Mouse (Mus musculus): ENCODE results near the gene Otogl. TPM values are rescaled to one million over a fixed set of nuclear protein-coding genes. Genes with fewer than 3 reads are reported as not detected.

The Otogl gene
- polyA plus RNA-seq (2016; fragmentation: Nextera tagmentation; extraction: Ambion mirVana) = 0.01 and 0.02 TPM in 2 replicates

DNA sequence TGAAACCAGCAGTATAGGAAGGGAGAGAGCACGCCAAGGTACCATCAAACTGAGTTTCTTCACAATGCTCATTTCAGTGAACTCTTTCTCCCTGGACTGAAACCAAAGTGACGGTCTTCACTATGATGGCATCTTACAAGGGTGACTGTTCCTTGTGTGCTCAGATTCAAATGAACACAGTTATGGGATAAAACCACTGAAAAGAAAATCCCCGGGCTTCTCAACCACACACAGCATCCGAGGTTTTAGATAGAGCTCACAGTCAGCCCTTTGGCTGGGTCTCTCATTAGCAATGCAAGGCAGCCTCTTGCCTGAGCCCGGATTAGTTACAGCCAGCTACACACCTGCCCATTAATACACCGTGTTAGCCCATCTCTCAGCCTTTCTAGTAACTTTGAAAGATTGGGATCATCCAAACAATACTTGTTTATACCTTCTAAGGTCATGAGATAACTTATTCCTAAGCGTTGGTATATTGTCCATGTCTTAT lies at the start of gene Otogl:
TSS of gene Otogl (minus strand) at position 51 of the 490 bp plus-strand sequence.
- Histone ChIP-seq H3K4me3 (no peak within 1 kb of the TSS), H3K9me3 (replicated peaks) (no peaks in the 10 kb centered on the region), H3K27ac (no peak within 1 kb of the TSS), H3K9ac (no peak within 1 kb of the TSS), H3K4me1 (no peaks in the 10 kb centered on the region), H3K4me2 (no peak within 1 kb of the TSS), H3K36me3 (no peaks in the 10 kb centered on the region), H3K27me3 (replicated peaks) (no peaks in the 10 kb centered on the region)
- no peak for ATAC-seq
- 48% methylated on average over 7 of the region's 7 CpGs for WGBS (ENCODE audit: insufficient replicate concordance)

DNA sequence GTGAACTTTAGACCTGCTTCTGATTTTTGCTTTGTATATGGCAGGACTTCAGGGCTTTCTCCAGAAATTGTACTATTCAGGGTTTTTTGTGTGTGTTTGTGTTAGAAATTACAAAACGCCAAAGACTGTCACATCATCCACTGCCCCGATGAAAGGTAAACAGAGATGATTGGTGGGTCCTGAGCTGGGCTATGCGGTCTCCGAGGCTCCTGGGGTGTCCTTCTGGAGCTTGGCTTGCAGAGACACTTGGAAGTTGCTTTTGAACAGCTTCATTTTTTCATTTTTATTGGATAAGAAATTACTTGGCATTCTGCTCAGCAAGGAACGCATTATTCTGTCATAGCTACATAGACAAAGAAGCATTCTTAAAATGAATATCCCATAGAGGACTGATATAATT lies 44.7 kb upstream of the Otogl start:
- no peak overlapping the region for H3K4me3 ChIP-seq
- H3K27ac ChIP-seq = no peak overlapping the region
- no peak overlapping the region for H3K9ac ChIP-seq
- H3K4me2 ChIP-seq = no peak overlapping the region
- no peaks in the 10 kb centered on the region for H3K27me3 ChIP-seq (replicated peaks)
- ATAC-seq = no peak
- 77% methylated on average over 5 of the region's 5 CpGs for WGBS (ENCODE audit: insufficient replicate concordance)
- no peaks in the 10 kb centered on the region for H3K4me1 ChIP-seq
- H3K9me3 ChIP-seq (replicated peaks) = no peaks in the 10 kb centered on the region
- no peaks in the 10 kb centered on the region for H3K36me3 ChIP-seq

DNA sequence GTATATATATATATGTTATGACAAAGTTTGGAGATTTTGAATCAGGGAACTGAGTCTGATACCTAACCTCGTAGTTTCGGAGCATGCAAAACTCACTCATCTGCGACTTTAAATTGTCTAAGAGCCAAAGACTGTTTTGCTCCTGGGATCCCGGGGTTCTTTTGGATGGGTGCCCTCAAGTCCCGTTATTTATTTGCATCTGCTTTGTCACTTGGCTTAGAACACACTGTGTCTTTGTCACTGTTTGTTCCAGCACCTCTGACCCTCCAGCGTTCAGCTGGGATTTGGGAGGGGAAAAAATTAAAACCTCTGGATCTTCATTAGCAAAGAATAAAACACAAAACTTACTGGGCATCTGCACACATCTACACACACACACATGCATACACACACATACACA lies 42.5 kb upstream of the Otogl start:
- 79% methylated on average over 6 of the region's 6 CpGs for WGBS (ENCODE audit: insufficient replicate concordance)
- no peak overlapping the region for H3K4me3 ChIP-seq
- no peaks in the 10 kb centered on the region for H3K4me1 ChIP-seq

DNA sequence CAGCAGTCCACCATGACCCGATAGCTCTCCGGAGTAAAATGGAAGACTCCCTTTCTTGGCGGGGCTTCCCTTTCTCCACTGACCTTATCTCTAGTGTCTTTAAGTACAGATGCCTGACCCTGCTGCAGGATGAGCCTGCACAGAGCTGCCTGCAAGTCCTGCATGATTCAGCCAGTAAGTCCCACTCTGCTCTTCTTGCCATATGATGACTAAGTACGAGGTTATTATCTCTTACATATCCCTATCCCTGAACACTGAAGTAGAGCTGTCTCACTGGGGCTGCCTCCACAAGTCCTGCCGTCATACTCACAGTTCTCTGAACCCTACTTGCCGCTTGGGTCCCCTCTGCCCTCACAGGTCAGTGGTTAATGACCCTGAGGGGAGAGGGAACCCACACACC lies 39.7 kb upstream of the Otogl start:
- no peak overlapping the region for H3K27ac ChIP-seq
- no peaks in the 10 kb centered on the region for H3K4me1 ChIP-seq
- 63% methylated on average over 6 of the region's 6 CpGs for WGBS (ENCODE audit: insufficient replicate concordance)
- no peak overlapping the region for H3K9ac ChIP-seq
- H3K27me3 ChIP-seq (replicated peaks) = no peaks in the 10 kb centered on the region
- no peak for ATAC-seq
- no peak overlapping the region for H3K4me3 ChIP-seq
- H3K36me3 ChIP-seq = no peaks in the 10 kb centered on the region
- H3K4me2 ChIP-seq = no peak overlapping the region
- H3K9me3 ChIP-seq (replicated peaks) = no peaks in the 10 kb centered on the region

More for the DNA sequence above, 42.5 kb upstream of the Otogl start:
- no peaks in the 10 kb centered on the region for H3K27me3 ChIP-seq (replicated peaks)
- H3K27ac ChIP-seq = no peak overlapping the region
- ATAC-seq = no peak
- H3K9me3 ChIP-seq (replicated peaks) = no peaks in the 10 kb centered on the region
- H3K4me2 ChIP-seq = no peak overlapping the region
- H3K36me3 ChIP-seq = no peaks in the 10 kb centered on the region
- H3K9ac ChIP-seq = no peak overlapping the region

DNA sequence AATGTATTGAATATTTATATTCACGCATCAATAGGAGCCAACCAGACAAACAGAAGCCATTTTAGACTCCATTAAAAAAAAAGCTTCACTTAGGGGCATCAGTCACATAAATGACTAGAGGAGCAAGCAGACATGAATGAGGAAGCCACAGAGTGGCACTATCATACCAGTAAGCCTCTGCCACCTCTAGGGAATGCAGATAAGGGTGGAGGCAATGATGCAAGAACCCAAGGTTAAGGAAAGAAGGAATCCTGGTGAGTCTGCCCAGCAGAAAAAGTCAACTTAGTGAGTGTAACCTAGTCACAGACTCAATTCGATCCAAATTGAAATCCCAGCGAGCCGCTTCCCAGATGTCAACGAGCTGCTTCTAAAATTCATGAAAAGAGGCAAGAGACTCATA lies 38.0 kb upstream of the Otogl start:
- Histone ChIP-seq H3K36me3 (no peaks in the 10 kb centered on the region), H3K9ac (no peak overlapping the region), H3K4me1 (no peaks in the 10 kb centered on the region), H3K4me2 (no peak overlapping the region), H3K27ac (no peak overlapping the region), H3K4me3 (no peak overlapping the region), H3K27me3 (replicated peaks) (no peaks in the 10 kb centered on the region), H3K9me3 (replicated peaks) (no peaks in the 10 kb centered on the region)
- WGBS (ENCODE audit: insufficient replicate concordance) = 78% methylated on average over 5 of the region's 5 CpGs
- no peak for ATAC-seq

DNA sequence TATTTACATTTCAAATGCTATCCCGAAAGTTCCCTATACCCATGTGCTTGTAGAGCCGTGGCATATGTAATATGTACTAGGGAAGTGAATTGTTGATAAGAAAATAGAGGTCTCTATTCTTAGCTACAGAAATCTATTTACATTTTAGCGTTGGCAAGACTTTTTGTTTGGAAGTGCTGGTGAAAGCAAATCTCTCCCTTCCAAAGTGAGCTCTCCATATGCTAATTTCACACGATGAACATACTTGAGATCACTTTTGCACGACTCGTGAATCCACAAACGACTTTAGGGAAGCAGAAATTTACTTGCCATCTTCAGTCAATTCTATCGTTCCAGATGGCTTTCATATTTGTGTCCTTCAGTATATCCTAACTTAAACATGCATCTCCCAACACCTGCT lies 36.7 kb upstream of the Otogl start:
- H3K9me3 ChIP-seq (replicated peaks) = no peaks in the 10 kb centered on the region
- H3K27me3 ChIP-seq (replicated peaks) = no peaks in the 10 kb centered on the region
- WGBS (ENCODE audit: insufficient replicate concordance) = 47% methylated on average over 8 of the region's 8 CpGs
- no peak overlapping the region for H3K27ac ChIP-seq
- no peaks in the 10 kb centered on the region for H3K36me3 ChIP-seq
- H3K4me3 ChIP-seq = no peak overlapping the region
- no peak for ATAC-seq
- H3K9ac ChIP-seq = no peak overlapping the region
- H3K4me1 ChIP-seq = no peaks in the 10 kb centered on the region
- H3K4me2 ChIP-seq = no peak overlapping the region

DNA sequence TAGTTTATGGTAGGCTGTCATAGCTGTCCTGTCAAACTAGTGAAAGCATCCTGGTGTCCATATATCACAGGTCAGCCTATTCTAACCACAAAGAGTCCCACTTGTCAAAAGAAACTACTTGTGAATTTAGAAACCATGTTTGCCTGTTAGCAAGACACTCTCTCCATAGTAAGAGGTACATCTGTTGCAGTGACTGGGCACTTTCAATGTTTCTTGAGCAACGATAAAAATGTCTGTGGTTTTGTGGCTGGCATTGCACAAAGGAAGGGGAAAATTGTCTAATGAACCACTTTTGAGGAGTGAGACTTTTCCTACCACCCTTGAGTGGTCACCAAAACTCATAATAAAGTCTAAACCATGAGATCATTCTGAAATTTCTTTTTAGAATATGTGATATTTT lies 36.1 kb upstream of the Otogl start:
- no peak overlapping the region for H3K4me2 ChIP-seq
- H3K27me3 ChIP-seq (replicated peaks) = no peaks in the 10 kb centered on the region
- H3K4me1 ChIP-seq = no peaks in the 10 kb centered on the region
- no peak for ATAC-seq
- H3K9me3 ChIP-seq (replicated peaks) = no peaks in the 10 kb centered on the region
- no peak overlapping the region for H3K4me3 ChIP-seq
- no peak overlapping the region for H3K9ac ChIP-seq
- H3K36me3 ChIP-seq = no peaks in the 10 kb centered on the region
- 22% methylated on average over 1 of the region's 1 CpGs for WGBS (ENCODE audit: insufficient replicate concordance)
- no peak overlapping the region for H3K27ac ChIP-seq

DNA sequence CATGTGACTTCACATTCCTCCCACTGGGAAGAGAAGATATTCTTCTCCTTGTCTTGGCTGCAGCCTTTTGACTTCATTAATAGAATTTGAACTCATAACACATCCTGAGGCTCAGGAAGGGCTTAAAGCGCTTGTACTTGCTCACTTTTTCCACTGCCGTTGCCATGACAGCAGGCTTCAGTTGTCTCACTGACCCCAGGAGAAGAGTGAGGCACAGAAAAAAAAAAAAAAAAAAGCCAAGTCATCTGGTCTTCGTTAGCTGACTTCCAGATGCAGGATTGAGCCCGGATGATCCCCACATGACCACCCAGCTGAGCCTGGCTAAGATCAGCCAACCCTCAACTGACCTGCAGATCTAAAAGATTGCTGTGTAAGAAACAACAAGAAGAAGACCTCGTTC lies 34.4 kb upstream of the Otogl start:
- Histone ChIP-seq H3K9ac (no peak overlapping the region), H3K27me3 (replicated peaks) (no peaks in the 10 kb centered on the region), H3K4me2 (no peak overlapping the region), H3K4me1 (no peaks in the 10 kb centered on the region), H3K36me3 (no peaks in the 10 kb centered on the region), H3K4me3 (no peak overlapping the region), H3K9me3 (replicated peaks) (no peaks in the 10 kb centered on the region), H3K27ac (no peak overlapping the region)
- 35% methylated on average over 5 of the region's 5 CpGs for WGBS (ENCODE audit: insufficient replicate concordance)
- no peak for ATAC-seq

DNA sequence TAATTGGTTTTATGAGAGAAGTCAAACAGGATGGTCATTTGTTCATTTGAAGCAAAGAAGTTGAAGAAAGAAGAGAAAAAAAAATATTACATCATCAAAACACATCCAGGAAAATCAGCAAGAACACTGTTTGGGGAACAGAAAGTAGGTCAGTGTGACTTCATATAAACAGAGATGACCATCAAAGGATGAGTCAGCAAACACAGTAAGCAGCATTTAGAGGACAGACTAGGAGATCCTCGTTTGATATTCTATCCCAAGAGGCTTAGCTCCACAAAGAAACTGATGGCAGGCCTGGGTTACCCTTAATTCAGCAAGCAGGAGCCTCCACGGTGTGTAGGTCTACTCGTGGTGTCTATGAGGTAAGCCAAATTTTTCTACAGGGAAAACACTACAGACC lies 31.9 kb upstream of the Otogl start:
- ATAC-seq = no peak
- Histone ChIP-seq H3K4me3 (no peak overlapping the region), H3K9me3 (replicated peaks) (no peaks in the 10 kb centered on the region), H3K36me3 (no peaks in the 10 kb centered on the region), H3K27me3 (replicated peaks) (no peaks in the 10 kb centered on the region), H3K9ac (no peak overlapping the region), H3K4me2 (no peak overlapping the region), H3K4me1 (no peaks in the 10 kb centered on the region), H3K27ac (no peak overlapping the region)
- 54% methylated on average over 3 of the region's 3 CpGs for WGBS (ENCODE audit: insufficient replicate concordance)

DNA sequence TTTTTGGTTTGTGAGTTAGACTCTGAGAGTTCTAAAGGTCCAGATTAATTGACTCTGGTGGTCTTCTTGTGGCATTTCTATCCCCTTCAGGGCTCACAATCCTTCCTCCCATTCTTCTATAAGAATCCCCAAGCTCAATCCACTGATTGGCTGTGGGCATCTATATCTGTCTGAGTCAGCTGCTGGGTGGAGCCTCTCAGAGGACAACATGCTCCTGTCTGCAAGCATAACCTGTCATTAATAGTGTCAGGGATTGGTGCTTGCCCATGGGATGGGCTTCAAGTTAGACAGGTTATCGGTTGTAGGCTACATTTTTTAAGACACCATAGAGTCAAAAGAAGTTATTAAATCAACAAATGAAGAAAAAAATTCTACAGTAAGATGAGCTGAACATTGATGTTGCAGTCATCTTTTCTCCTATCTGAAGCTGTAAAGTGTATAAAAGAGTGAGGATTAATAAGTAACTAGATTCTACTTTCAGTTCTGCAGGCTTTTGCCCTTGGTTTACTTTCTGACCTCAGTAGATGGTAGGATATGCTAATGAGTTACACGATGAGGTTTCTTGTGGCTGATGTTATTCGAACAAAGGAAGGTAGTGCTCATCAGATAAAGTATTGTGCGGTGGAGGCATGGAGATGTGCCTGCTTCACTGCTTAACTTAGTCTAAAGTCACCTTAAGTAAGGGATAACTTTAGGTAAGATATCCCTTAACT lies 29.4 kb upstream of the Otogl start:
- Histone ChIP-seq H3K4me1 (no peaks in the 10 kb centered on the region), H3K27ac (no peak overlapping the region), H3K36me3 (no peaks in the 10 kb centered on the region), H3K4me2 (no peak overlapping the region), H3K4me3 (no peak overlapping the region), H3K9me3 (replicated peaks) (no peaks in the 10 kb centered on the region), H3K9ac (no peak overlapping the region), H3K27me3 (replicated peaks) (no peaks in the 10 kb centered on the region)
- WGBS (ENCODE audit: insufficient replicate concordance) = 50% methylated on average over 4 of the region's 4 CpGs
- no peak for ATAC-seq

DNA sequence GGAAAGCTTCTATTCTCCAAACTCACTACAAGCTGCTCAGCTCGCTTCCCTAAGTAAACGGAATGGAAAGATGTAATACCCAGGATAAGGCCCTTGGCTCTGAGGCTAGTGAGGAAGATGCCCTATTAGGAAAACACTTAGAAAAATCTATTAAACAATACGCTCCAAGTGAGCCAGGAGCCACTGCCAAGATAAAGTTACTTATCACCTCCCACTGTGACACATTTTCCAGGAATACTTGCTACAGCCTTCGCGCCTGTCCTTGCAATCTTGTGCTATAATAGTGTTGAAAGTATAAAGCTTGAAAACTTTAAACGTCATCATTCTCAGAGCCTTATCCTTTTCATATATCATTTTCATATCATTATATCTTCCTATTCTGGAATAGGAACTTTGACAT lies 28.4 kb upstream of the Otogl start:
- 68% methylated on average over 6 of the region's 6 CpGs for WGBS (ENCODE audit: insufficient replicate concordance)

DNA sequence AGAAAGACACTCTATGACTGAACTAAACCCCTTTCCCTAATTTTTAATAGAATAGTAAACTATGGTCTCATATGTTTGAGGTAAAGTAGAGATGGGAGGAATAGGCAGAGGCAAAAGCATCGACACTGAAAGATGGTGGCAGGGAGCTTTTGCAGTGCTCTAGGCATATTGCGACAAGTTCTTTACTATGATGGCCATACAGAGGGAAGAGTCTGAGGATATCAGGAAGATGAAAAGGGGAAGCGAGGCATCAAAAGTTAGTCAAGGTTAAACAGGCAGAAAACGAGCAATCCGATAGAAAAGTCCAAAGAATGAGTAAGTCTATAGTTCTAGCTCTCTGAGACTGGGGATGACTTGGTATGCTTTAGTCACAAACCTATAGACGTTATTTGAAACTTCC lies 27.9 kb upstream of the Otogl start:
- Histone ChIP-seq H3K4me2 (no peak overlapping the region), H3K4me3 (no peak overlapping the region), H3K4me1 (no peaks in the 10 kb centered on the region), H3K9me3 (replicated peaks) (no peaks in the 10 kb centered on the region), H3K27ac (no peak overlapping the region), H3K9ac (no peak overlapping the region), H3K36me3 (no peaks in the 10 kb centered on the region), H3K27me3 (replicated peaks) (no peaks in the 10 kb centered on the region)
- 68% methylated on average over 6 of the region's 6 CpGs for WGBS (ENCODE audit: insufficient replicate concordance)
- ATAC-seq = no peak

More for the DNA sequence above, 28.4 kb upstream of the Otogl start:
- no peak overlapping the region for H3K4me2 ChIP-seq
- no peaks in the 10 kb centered on the region for H3K9me3 ChIP-seq (replicated peaks)
- H3K9ac ChIP-seq = no peak overlapping the region
- no peak for ATAC-seq
- H3K36me3 ChIP-seq = no peaks in the 10 kb centered on the region
- H3K27me3 ChIP-seq (replicated peaks) = no peaks in the 10 kb centered on the region
- H3K4me3 ChIP-seq = no peak overlapping the region
- H3K27ac ChIP-seq = no peak overlapping the region
- no peaks in the 10 kb centered on the region for H3K4me1 ChIP-seq

DNA sequence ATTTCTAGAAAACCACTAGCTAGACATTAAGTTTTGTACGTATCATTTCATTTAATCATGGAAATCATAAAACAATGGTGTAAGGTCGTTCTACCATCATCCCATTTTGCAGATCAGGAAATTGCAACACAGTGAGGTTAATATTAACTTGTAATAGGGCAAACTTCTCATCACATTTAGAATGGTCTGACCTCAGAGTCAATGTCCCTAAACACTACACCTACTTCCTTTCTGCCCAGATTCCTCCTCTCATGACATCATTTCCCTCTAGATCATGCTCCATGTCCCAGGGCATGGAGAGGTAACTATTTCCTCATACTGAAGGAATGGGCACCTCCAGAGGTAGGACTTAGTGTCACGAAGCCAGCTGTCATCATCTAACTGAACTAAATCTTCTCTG lies 22.1 kb upstream of the Otogl start:
- Histone ChIP-seq H3K27ac (no peak overlapping the region), H3K27me3 (replicated peaks) (no peaks in the 10 kb centered on the region), H3K4me3 (no peak overlapping the region), H3K4me1 (no peaks in the 10 kb centered on the region), H3K4me2 (no peak overlapping the region), H3K9me3 (replicated peaks) (no peaks in the 10 kb centered on the region), H3K36me3 (no peaks in the 10 kb centered on the region), H3K9ac (no peak overlapping the region)
- no peak for ATAC-seq
- 52% methylated on average over 3 of the region's 3 CpGs for WGBS (ENCODE audit: insufficient replicate concordance)
